In the genomic region with DNA sequence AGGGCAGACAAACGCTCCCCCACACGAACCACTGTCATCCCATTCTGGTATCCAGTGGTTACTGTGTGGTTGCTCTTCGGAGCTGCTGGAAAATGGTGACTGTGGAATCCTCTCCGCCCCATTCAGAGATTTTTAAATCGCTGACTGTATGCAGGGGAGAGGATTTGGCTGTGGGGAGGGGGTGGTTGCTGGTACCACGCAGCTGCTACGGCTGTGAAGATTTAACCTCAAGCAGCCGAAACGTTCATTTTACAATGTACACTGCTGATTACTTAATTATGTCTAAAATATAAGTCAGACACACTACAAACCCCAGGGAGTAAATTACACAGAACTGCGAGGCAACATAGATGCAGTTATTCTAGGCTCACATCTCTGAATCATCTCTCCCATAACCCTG, we compare ENCODE assay signal across 25 mouse cellular contexts.
DNase-seq lines count a peak whose midpoint lies in the region; ATAC-seq lines count a peak whose summit lies in the region.
"Had no signal": no experiment of that assay in that cellular context is flagged by ENCODE, and none has a peak within 500 bp of the region (broad histone marks: within the 10 kb centered on the region; RNA-seq: fewer than 3 reads in every experiment).

No protein-coding gene starts in this region.

- no peaks in the 10 kb centered on the region for H3K9me3 ChIP-seq in embryonic facial prominence, embryonic 14.5 days (ENCODE audit: control insufficient read depth, low read length)
- no peaks in the 10 kb centered on the region for H3K9me3 ChIP-seq in embryonic facial prominence, embryonic 10.5 days
- H3K9me3 ChIP-seq: embryonic facial prominence, embryonic 13.5 days; forebrain, embryonic 15.5 days; heart, embryonic 13.5 days had no signal

- H3K4me2 ChIP-seq in embryonic facial prominence, embryonic 14.5 days (ENCODE audit: low read depth, low read length), result no peak overlapping the region
- H3K4me2 ChIP-seq: embryonic facial prominence, embryonic 13.5 days; forebrain, embryonic 15.5 days; heart, embryonic 13.5 days; hindbrain, embryonic 12.5 days had no signal

- H3K4me1 ChIP-seq in embryonic facial prominence, embryonic 14.5 days (ENCODE audit: control insufficient read depth, insufficient read depth, low read length), result no peaks in the 10 kb centered on the region
- 0 out of 2 replicates have a peak, but pooled peaks cover 3% of the 10 kb centered on the region for H3K4me1 ChIP-seq in embryonic facial prominence, embryonic 10.5 days
- H3K4me1 ChIP-seq: embryonic facial prominence, embryonic 13.5 days; forebrain, embryonic 15.5 days; heart, embryonic 13.5 days; hindbrain, embryonic 12.5 days had no signal

- H3K9ac ChIP-seq in embryonic facial prominence, embryonic 14.5 days (ENCODE audit: low read depth, low read length), result no peak overlapping the region
- H3K9ac ChIP-seq: embryonic facial prominence, embryonic 13.5 days; forebrain, embryonic 15.5 days; heart, embryonic 13.5 days; hindbrain, embryonic 12.5 days had no signal

- H3K4me3 ChIP-seq in embryonic facial prominence, embryonic 14.5 days (ENCODE audit: low read depth, low read length), result no peak overlapping the region
- H3K4me3 ChIP-seq in embryonic facial prominence, embryonic 10.5 days, result no peak overlapping the region
- H3K4me3 ChIP-seq: embryonic facial prominence, embryonic 13.5 days; erythroblast, embryonic 14.5 days; forebrain, embryonic 15.5 days; heart, embryonic 13.5 days; hindbrain, embryonic 12.5 days had no signal

- ATAC-seq in embryonic facial prominence, embryonic 14.5 days (ENCODE audit: low read depth), result peak; percentile 26; the same call in 1 of the 2 replicates
- peak; percentile 55; the same call in 1 of the 2 replicates for ATAC-seq in frontal cortex, adult (ENCODE audit: low TSS enrichment)
- ATAC-seq: CD4-positive, CD25-positive, alpha-beta regulatory T cell, adult 4 months; forebrain, embryonic 15.5 days; hindbrain, postnatal 0 days had no signal

- no peak overlapping the region for H3K27ac ChIP-seq in embryonic facial prominence, embryonic 14.5 days (replicated peaks; ENCODE audit: low read depth, low read length)
- H3K27ac ChIP-seq in embryonic facial prominence, embryonic 10.5 days (replicated peaks), result no peak overlapping the region
- H3K27ac ChIP-seq: embryonic facial prominence, embryonic 13.5 days; forebrain, embryonic 15.5 days; heart, embryonic 13.5 days; hindbrain, embryonic 12.5 days; hindbrain, postnatal 0 days had no signal

- WGBS in embryonic facial prominence, embryonic 14.5 days, result 71% methylated on average over 10 of the region's 10 CpGs
- WGBS in embryonic facial prominence, embryonic 10.5 days, result 89% methylated on average over 10 of the region's 10 CpGs

- DNase-seq in embryonic facial prominence, embryonic 14.5 days (ENCODE audit: low spot score), result peak; percentile 38
- DNase-seq in embryonic facial prominence, embryonic 10.5 days (ENCODE audit: low spot score), result no peak
- no peak for DNase-seq in frontal cortex, postnatal 36 days (ENCODE audit: low spot score in 2 of 2)
- peak; percentile 33 for DNase-seq in retina, postnatal 1 day
- DNase-seq in retina, embryonic 14.5 days (ENCODE audit: low spot score), result no peak
- DNase-seq in yolk sac, embryonic 10.5 days (ENCODE audit: low spot score), result no peak
- DNase-seq: adrenal gland, adult 8-10 months; adrenal gland, postnatal 36 days; B cell, adult 2 months; cerebellum, adult 11-12 months; cerebellum, adult 9-10 months; cerebellum, postnatal 25 days; gastrocnemius, postnatal 36 days; heart, adult 11 months; heart, postnatal 36 days; kidney, adult 11 months had no signal

- no peaks in the 10 kb centered on the region for H3K36me3 ChIP-seq in embryonic facial prominence, embryonic 14.5 days (ENCODE audit: control insufficient read depth, insufficient read depth, low read length)
- no peaks in the 10 kb centered on the region for H3K36me3 ChIP-seq in embryonic facial prominence, embryonic 10.5 days (replicated peaks)
- H3K36me3 ChIP-seq: embryonic facial prominence, embryonic 13.5 days; forebrain, embryonic 15.5 days; G1E; heart, embryonic 13.5 days; hindbrain, embryonic 12.5 days had no signal

- no peaks in the 10 kb centered on the region for H3K27me3 ChIP-seq in embryonic facial prominence, embryonic 14.5 days (replicated peaks; ENCODE audit: control insufficient read depth, insufficient read depth, low read length)
- H3K27me3 ChIP-seq in embryonic facial prominence, embryonic 10.5 days (replicated peaks; ENCODE audit: low read depth, poor library complexity, severe bottlenecking), result no peaks in the 10 kb centered on the region
- H3K27me3 ChIP-seq: embryonic facial prominence, embryonic 13.5 days; forebrain, embryonic 15.5 days; heart, embryonic 13.5 days; hindbrain, embryonic 12.5 days had no signal

Comparison
In these comparisons a context has a peak if more than half of its experiments do, and no peak if none do; other contexts are left out.
1. DNase-seq: peak in embryonic facial prominence, embryonic 14.5 days (single experiment) and retina, postnatal 1 day (single experiment); none in embryonic facial prominence, embryonic 10.5 days (single experiment), frontal cortex, postnatal 36 days (0 of 2), retina, embryonic 14.5 days (single experiment) and yolk sac, embryonic 10.5 days (single experiment).